Mouse (Mus musculus) subcutaneous adipose tissue, adult 2 months (tissue): Measurements from ENCODE around the gene Tespa1. TPM values are rescaled to one million over a fixed set of nuclear protein-coding genes. Genes with fewer than 3 reads are reported as not detected.

Experiments used
- polyA plus RNA-seq: library from polyadenylated mRNA; depleted of rRNA; stranded (reverse); fragments of >200 nt; gene quantifications from 2 replicates; pipeline ENCODE4 v1.2.3, GENCODE M21; 2012; ENCODE audit warnings: low replicate concordance; rRNA removed

Gene Tespa1
- 0.21 and 0.95 TPM in 2 replicates for polyA plus RNA-seq

DNA sequence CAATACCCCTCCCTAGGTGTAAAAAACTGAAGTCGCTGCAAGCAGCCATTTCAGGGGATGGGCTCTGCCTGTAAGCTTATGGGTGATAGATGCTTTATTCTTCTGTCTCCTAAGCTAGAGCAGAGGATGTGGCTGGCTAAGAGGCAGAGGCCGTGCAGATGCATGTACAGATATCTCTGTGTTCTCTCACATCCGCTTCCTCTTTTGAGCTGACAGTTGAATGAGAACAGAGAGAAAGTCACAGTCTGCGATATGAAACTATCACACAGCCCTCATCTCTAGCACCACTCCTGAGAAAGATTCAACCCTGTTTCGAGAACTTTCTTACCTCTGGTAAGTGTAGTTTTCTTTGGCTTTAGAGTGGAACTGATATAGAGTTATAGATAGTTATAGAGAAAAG is at the start of gene Tespa1:
Tespa1 (plus strand) TSS at position 234 of the 400 bp plus-strand sequence.

DNA sequence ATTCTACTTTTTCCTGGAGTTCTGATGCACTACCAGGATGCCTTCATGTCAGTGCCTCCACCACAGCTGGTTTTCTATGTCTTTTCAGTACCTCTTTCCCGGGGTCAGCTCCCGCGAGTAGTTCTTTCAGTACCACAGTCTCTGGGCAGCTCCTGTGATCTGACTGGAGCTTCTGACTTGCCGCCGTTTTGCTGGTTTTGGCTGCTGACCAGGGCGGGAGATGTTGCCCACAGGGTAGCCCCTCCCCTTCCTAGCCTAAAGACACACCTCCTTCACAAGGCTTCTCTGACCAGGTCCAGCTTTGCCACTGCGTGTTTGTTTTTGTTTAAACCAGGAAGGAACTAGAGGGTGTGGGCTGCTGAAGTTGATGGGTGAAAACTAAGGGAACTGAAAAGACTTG is 42.6 kb upstream of the Tespa1 start, which contains the start of gene Neurod4:
Neurod4 (minus strand) TSS at position 175 of the 400 bp plus-strand sequence.

DNA sequence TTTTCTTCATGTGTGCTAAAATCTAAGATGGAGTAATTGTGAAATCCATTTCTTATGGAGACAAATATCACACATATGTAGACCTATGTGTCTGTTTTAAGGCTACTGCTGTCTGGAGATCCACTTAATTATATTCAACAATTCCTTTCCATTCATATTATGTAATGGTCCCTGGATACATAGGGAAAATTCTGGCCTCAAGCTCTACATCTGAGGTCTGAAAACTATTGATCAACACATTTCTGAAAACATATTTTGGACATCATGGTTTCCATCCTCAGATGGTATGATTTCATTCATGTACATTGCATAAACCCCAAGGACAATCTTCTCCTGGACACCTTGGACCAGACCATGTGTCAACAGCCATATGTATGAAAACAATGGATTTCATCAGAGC is 71.6 kb downstream of the Tespa1 start, which contains the start of gene Vmn2r84:
Vmn2r84 (minus strand) TSS at position 101 of the 400 bp plus-strand sequence.

Other genes starting within 250 kb of the Tespa1 start
- not detected in 2 replicates for gene Olfr823, start 207.5 kb upstream of the Tespa1 start, polyA plus RNA-seq
- gene Olfr824, start 192.9 kb upstream of the Tespa1 start, polyA plus RNA-seq: not detected in 2 replicates
- gene Olfr825, start 156.1 kb upstream of the Tespa1 start, polyA plus RNA-seq: not detected in 2 replicates
- gene Olfr826, start 138.7 kb upstream of the Tespa1 start, polyA plus RNA-seq: not detected in 2 replicates
- gene Olfr827, start 108.5 kb upstream of the Tespa1 start, polyA plus RNA-seq: not detected in 2 replicates
- not detected in 2 replicates for gene Neurod4, start 42.6 kb upstream of the Tespa1 start, polyA plus RNA-seq
- not detected in 2 replicates for gene Vmn2r84, start 71.5 kb downstream of the Tespa1 start, polyA plus RNA-seq
- gene Vmn2r85, start 106.8 kb downstream of the Tespa1 start, polyA plus RNA-seq: not detected in 2 replicates
- not detected in 2 replicates for gene Vmn2r86, start 133.2 kb downstream of the Tespa1 start, polyA plus RNA-seq
- not detected in 2 replicates for gene Vmn2r87, start 174.5 kb downstream of the Tespa1 start, polyA plus RNA-seq